Mouse (Mus musculus): ENCODE measurements around the gene Faim2.

The Faim2 gene

GRCm38 (mm10) chr15:99463194-99463593 is 64.8 kb downstream of the Faim2 start:
- DNase-seq (ENCODE audit: low spot score): no peak

GRCm38 (mm10) chr15:99457606-99458401 is 70.2 kb downstream of the Faim2 start, which contains the start of gene Nckap5l:
TSS of gene Nckap5l (minus strand) at chr15:99457748.
- peak; percentile 92 for DNase-seq (ENCODE audit: low spot score)

DNA sequence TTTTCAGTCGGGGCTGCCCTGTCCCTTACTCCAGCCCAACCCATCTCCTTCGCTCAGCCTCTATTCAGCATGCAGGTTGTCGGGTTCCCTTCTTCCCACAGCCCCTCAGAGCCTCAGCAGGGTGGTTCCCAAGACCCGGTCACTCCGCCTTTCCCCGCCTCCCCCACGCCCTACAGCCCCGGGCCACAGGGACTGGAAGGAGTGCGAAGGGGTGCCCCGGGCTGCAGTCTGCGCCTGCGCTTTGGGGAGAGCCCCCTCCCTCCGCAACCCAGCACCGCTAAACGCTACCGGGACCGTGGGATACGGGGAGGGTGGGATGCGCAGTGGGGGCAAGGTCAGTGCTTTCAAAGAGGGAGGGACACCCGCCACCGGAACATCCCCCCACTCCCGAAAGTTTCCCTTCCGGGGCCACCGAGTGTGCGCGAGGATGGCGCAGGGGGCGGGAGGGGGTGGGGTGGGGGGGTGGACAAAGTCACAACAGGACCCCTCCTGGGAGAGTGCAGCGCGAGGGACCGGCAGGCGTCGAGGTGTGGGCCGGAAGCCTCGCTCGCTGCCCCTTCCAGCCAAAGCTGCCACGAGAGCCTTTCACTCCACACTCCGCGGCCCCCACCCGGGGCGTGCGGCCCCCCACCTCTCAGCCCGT is 70.9 kb downstream of the Faim2 start:
- DNase-seq (ENCODE audit: low spot score): peak; percentile 37

DNA sequence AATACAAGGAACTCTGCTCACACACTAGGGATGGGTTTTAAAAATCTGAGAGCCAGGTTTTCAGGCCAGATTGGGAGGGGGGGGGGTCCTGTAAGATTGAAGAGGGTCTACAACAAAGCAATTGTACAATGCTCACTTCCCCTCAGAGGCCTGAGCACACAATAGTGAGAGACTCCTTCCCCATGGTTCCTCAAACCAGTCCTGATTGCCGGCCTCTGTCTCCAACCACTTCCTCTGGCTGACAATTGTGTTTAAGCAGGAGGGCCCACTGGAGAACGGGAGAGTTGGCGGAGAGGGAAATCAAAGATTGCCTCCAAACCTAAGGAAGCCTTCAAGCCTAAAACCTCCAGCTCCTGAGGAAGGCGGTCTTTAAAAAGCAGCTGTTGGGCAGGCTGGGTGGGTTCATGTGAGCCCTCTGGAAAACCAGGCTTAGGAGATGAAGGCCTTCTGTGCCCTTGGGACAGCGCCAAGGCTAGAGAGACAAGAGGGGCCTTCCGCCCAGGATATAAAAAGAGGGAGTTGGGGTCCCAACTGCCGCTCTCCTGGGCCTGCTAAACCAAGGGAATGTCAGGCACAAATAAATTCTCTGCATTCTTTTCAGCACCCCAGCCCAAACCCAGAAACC is 71.5 kb downstream of the Faim2 start:
- no peak for DNase-seq (ENCODE audit: low spot score)

- no peak for DNase-seq (ENCODE audit: low spot score)
These were observed 72.5 kb downstream of the Faim2 start for GRCm38 (mm10) chr15:99455415-99455814.

- DNase-seq (ENCODE audit: low spot score): no peak
These were observed 73.2 kb downstream of the Faim2 start for GRCm38 (mm10) chr15:99454585-99455279.

DNA sequence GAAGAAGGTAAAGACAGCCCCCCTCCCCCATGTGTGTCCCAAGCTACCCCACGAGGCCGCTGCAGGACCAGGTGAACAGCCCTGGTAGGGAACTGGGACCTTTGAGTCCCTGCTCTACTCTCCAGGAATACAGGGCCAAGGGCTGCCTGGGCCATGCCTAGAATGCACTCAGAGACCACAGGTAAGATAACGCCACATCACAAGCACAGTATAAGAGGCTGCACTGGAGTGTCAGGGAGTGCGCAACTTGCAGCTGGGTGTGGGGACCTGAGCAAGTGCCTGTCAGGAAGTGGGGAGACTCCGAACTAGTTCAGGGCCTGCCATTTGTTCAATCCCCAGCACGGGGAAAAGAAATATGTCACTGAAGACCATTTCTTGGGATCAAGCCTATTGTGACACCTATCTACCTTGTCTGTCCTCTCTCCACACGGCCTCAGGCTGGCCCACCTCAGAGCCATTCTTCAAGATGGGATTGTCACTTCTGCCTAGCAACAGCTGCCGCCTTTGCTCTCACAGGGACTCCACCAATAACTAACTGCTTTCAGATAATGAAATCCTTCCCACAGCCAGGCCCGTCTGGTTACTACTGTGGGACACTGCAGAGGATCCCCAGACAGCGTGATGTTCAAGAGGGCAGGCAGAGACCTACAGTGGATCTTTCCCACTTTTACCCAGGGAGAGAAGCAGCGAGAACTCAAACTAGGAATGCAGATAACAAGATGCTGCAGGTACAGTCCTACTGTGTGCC is 74.6 kb downstream of the Faim2 start:
- DNase-seq (ENCODE audit: low spot score): no peak

DNA sequence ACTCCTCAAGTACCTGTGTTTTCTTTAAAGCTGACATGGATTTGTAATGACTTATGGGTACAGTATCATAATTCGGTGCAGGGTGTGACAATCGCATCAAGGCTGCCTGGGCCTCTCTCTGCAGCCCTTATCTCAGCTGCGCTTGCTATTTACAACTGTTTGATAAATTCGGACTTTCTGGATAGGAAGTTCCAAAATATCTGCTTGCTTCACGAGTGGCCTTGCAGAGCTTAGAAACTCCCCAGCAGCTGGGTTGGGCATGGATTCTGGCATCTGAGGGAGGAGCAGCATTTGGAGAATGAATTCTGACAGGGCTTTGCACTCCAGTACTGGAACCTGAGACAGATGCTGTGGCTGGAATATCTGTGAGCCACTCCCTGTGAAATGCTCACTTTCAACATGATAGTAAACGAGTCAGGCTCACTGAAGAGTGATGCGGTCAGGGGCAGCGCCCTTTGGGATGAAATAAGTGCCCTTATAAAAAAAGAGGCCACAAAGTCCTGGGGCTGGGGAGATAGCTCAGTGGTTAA is 78.1 kb downstream of the Faim2 start:
- DNase-seq (ENCODE audit: low spot score): no peak

DNA sequence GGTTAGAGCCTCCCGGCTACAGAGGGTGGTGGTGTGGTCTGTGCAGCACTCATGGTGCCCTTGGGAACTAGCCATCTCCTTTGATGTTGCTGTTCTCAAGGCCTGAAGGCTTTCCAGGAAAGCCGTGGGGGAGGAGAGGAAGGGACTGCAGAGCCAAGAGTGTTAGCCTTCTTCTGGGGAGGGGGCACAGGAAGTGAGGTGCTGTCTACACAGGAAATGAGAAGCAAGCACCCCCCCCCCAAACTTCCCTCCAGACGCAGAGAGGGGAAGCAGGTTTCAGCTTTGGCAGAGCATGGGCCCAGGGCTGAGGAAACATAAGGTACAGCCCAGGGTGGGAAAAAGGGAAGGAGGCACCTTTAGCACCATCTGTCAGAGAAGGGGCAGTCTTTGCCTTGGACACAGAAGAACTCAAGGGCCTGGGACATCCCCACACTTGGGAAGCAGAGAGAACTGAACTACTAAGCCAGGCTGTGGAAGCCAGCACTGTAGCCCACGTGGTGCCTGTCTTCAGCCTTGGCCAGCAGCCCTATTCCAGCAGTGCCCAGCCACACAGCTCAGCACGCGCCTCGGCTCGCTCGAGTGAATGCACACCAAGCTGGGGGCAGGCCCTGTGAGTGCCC is 78.7 kb downstream of the Faim2 start:
- DNase-seq (ENCODE audit: low spot score): no peak
